Mouse (Mus musculus) megakaryocyte progenitor cell, adult 5-6 weeks (primary cell): ENCODE data around the gene Gm14419. TPM values are rescaled to one million over a fixed set of nuclear protein-coding genes. Genes with fewer than 3 reads are reported as not detected.
"Not testable (repeated sequence)": the region's sequence is repeated elsewhere in the genome, so short reads cannot be mapped to it uniquely, and the experiment has no call there.

Source experiments
- ATAC-seq: replicated peaks from 2 replicates; pipeline ENCODE4 v1.8.0; 2016; ENCODE audit warnings: mild to moderate bottlenecking, moderate TSS enrichment, inconsistent platforms; ENCODE audit not compliant: poor library complexity
- total RNA-seq, 2 experiments: library from RNA; stranded (forward) in 1 of 2; stranded (reverse) in 1 of 2; fragments of 157-497, 149-512 nt in 1 of 2; fragments of 200-1000 nt in 1 of 2; gene quantifications; 2 replicates each; pipeline versions ENCODE4 v1.2.3 to v1.2.4; 2015 to 2017

Gene Gm14419
- 6.8 and 14.4 TPM in 2 replicates for total RNA-seq (2015)
- 4.5 and 24.1 TPM in 2 replicates for total RNA-seq (2017)

DNA sequence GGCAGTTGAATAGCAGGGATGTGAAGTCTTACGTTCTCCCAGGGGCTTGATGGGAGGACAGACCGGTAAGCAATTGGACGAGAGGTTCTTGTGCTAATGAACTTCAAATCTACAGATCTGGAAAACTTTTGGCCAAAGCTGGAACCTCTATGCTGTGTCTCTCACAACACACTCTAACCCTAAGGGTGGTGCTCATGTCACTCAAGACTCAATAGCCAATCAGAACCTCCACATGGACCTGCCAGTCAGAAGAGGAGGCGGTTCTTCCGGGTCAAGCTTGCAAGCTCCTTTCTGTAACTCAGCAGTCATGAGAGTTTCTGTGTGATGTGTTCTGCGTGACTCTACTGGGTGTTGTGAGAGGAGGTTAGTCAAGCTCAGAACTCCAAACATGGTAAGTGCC lies at the start of gene Gm14419:
Gene Gm14419, plus strand, starts transcription at position 301 of the 400 bp plus-strand sequence.
- ATAC-seq, result not testable (repeated sequence)

Other genes starting within 250 kb of the Gm14419 start
- gene Gm14295, start 202.3 kb upstream of the Gm14419 start, total RNA-seq (2015), result 15.9 and 18.9 TPM in 2 replicates
- gene Gm14295, start 202.3 kb upstream of the Gm14419 start, total RNA-seq (2017), result 6.0 and 48.4 TPM in 2 replicates
- gene Gm14408, start 169.8 kb upstream of the Gm14419 start, total RNA-seq (2015), result not detected in 2 replicates
- gene Gm14408, start 169.8 kb upstream of the Gm14419 start, total RNA-seq (2017), result not detected in 2 replicates
- gene Gm14296, start 73.1 kb upstream of the Gm14419 start, total RNA-seq (2015), result 9.0 and 14.6 TPM in 2 replicates
- gene Gm14296, start 73.1 kb upstream of the Gm14419 start, total RNA-seq (2017), result 8.8 and 10.6 TPM in 2 replicates
- 0.32 TPM in 1 of 2 replicates, not detected in the other for gene Gm14401, start 73.4 kb downstream of the Gm14419 start, total RNA-seq (2015)
- gene Gm14401, start 73.4 kb downstream of the Gm14419 start, total RNA-seq (2017), result not detected in 2 replicates
- 17.1 and 20.0 TPM in 2 replicates for gene Gm14410, start 205.5 kb downstream of the Gm14419 start, total RNA-seq (2015)
- gene Gm14410, start 205.5 kb downstream of the Gm14419 start, total RNA-seq (2017), result 11.4 and 14.2 TPM in 2 replicates